Mouse (Mus musculus): ENCODE data around the gene Sp7. TPM values are rescaled to one million over a fixed set of nuclear protein-coding genes. Genes with fewer than 3 reads are reported as not detected.
"Not testable (repeated sequence)": the region's sequence is repeated elsewhere in the genome, so short reads cannot be mapped to it uniquely, and the experiment has no call there.

The Sp7 gene
- polyA plus RNA-seq, 1 experiment from 2014 or later: not detected

- CTCF ChIA-PET: interaction anchor here (1.1 to 2.1 kb wide), 3 partner anchors 20 to 35 kb away, joined by 3 to 11 read pairs (median 7); no protein-coding TSS in a partner anchor
- POLR2A ChIA-PET: interaction anchor here (0.5 to 1.2 kb wide), 4 partner anchors 10 to 139 kb away, joined by 3 to 7 read pairs (median 4); no protein-coding TSS in a partner anchor
- DNase-seq (ENCODE audit: low read depth, low spot score) (no peak), ATAC-seq (no peak)
- H3K27me3 ChIP-seq: no peaks in the 10 kb centered on the region
- in situ Hi-C loops (cut with MboI; ENCODE audit: low pct_unique_long_range_greater_than_20kb): no loop called here
- TF ChIP-seq CTCF (IDR thresholded peaks at IDR 0.05): no peak
Observed at GRCm38 (mm10) chr15:102346444-102346843, 20.5 kb downstream of the Sp7 start.

GRCm38 (mm10) chr15:102344490-102344889 is 22.5 kb downstream of the Sp7 start:
- ChIA-PET CTCF (no interaction called here), POLR2A (no interaction called here)
- no peak for TF ChIP-seq CTCF (IDR thresholded peaks at IDR 0.05)
- in situ Hi-C loops (cut with MboI; ENCODE audit: low pct_unique_long_range_greater_than_20kb): no loop called here
- ATAC-seq (no peak), DNase-seq (ENCODE audit: low read depth, low spot score) (no peak)
- H3K27me3 ChIP-seq: no peaks in the 10 kb centered on the region

GRCm38 (mm10) chr15:102341580-102341979 is 25.4 kb downstream of the Sp7 start:
- POLR2A ChIA-PET: no interaction called here
- DNase-seq (ENCODE audit: low read depth, low spot score) (no peak), ATAC-seq (no peak)
- no peaks in the 10 kb centered on the region for H3K27me3 ChIP-seq
- peak; percentile 87 for TF ChIP-seq CTCF (IDR thresholded peaks at IDR 0.05)
- CTCF ChIA-PET: interaction anchor here (0.9 to 1.0 kb wide), 2 partner anchors 15 to 33 kb away, joined by 3 to 4 read pairs; partner anchors contain the start of gene Pfdn5
- in situ Hi-C loops (cut with MboI; ENCODE audit: low pct_unique_long_range_greater_than_20kb): no loop called here

GRCm38 (mm10) chr15:102339612-102340011 is 27.4 kb downstream of the Sp7 start:
- CTCF ChIA-PET: no interaction called here
- DNase-seq (ENCODE audit: low read depth, low spot score) (no peak), ATAC-seq (no peak)
- in situ Hi-C loops (cut with MboI; ENCODE audit: low pct_unique_long_range_greater_than_20kb): loop anchor here (5.0 kb wide), 1 partner anchor 38 kb away; no protein-coding TSS in a partner anchor
- H3K27me3 ChIP-seq: no peaks in the 10 kb centered on the region
- POLR2A ChIA-PET: no interaction called here
- no peak for TF ChIP-seq CTCF (IDR thresholded peaks at IDR 0.05)

- POLR2A ChIA-PET: interaction anchor here (1.0 to 1.2 kb wide), 3 partner anchors 9 to 12 kb away, joined by 3 read pairs; no protein-coding TSS in a partner anchor
- ATAC-seq: no peak
- no peak for TF ChIP-seq CTCF (IDR thresholded peaks at IDR 0.05)
- no peak for DNase-seq (ENCODE audit: low read depth, low spot score)
- H3K27me3 ChIP-seq: no peaks in the 10 kb centered on the region
- CTCF ChIA-PET: interaction anchor here (0.7 kb wide), 1 partner anchor 25 kb away, joined by 3 read pairs; no protein-coding TSS in a partner anchor
- in situ Hi-C loops (cut with MboI; ENCODE audit: low pct_unique_long_range_greater_than_20kb): loop anchor here (5.0 kb wide), 1 partner anchor 40 kb away; no protein-coding TSS in a partner anchor
Observed at GRCm38 (mm10) chr15:102336946-102337345, 30.0 kb downstream of the Sp7 start.

- ATAC-seq; DNase-seq (ENCODE audit: low read depth, low spot score); H3K27me3 ChIP-seq: not testable (repeated sequence)
- in situ Hi-C loops (cut with MboI; ENCODE audit: low pct_unique_long_range_greater_than_20kb): loop anchor here (5.0 kb wide), 1 partner anchor 41 kb away; no protein-coding TSS in a partner anchor
- ChIA-PET CTCF (interaction anchor here (0.8 to 1.3 kb wide), 2 partner anchors 10 to 41 kb away, joined by 4 read pairs; partner anchors contain the start of gene Pfdn5), POLR2A (interaction anchor here (1.0 to 1.2 kb wide), 3 partner anchors 9 to 13 kb away, joined by 3 read pairs; no protein-coding TSS in a partner anchor)
Observed at GRCm38 (mm10) chr15:102335925-102336324, 31.1 kb downstream of the Sp7 start.

- no peaks in the 10 kb centered on the region for H3K27me3 ChIP-seq
- no peak for TF ChIP-seq CTCF (IDR thresholded peaks at IDR 0.05)
- DNase-seq (ENCODE audit: low read depth, low spot score) (no peak), ATAC-seq (no peak)
- ChIA-PET CTCF (interaction anchor here (0.8 to 1.3 kb wide), 2 partner anchors 9 to 42 kb away, joined by 4 read pairs; partner anchors contain the start of gene Pfdn5), POLR2A (interaction anchor here (0.6 kb wide), 1 partner anchor 41 kb away, joined by 4 read pairs; no protein-coding TSS in a partner anchor)
- in situ Hi-C loops (cut with MboI; ENCODE audit: low pct_unique_long_range_greater_than_20kb): loop anchor here (5.0 kb wide), 1 partner anchor 42 kb away; no protein-coding TSS in a partner anchor
Observed at GRCm38 (mm10) chr15:102335254-102335653, 31.7 kb downstream of the Sp7 start.

- TF ChIP-seq CTCF (IDR thresholded peaks at IDR 0.05): no peak
- ChIA-PET POLR2A (interaction anchor here (0.9 to 1.4 kb wide), 2 partner anchors 9 to 16 kb away, joined by 3 to 7 read pairs; no protein-coding TSS in a partner anchor), CTCF (no interaction called here)
- no peak for DNase-seq (ENCODE audit: low read depth, low spot score)
- in situ Hi-C loops (cut with MboI; ENCODE audit: low pct_unique_long_range_greater_than_20kb): no loop called here
- peak; percentile 76 for ATAC-seq
- no peaks in the 10 kb centered on the region for H3K27me3 ChIP-seq
Observed at GRCm38 (mm10) chr15:102331610-102332015, 35.4 kb downstream of the Sp7 start, which contains the start of gene Myg1. TSS of gene Myg1 (plus strand) at chr15:102331709.

- ATAC-seq: no peak
- H3K27me3 ChIP-seq: no peaks in the 10 kb centered on the region
- ChIA-PET CTCF (interaction anchor here (1.1 to 1.7 kb wide), 4 partner anchors 8 to 55 kb away, joined by 3 to 4 read pairs (median 4); no protein-coding TSS in a partner anchor), POLR2A (interaction anchor here (0.9 to 1.2 kb wide), 6 partner anchors 7 to 68 kb away, joined by 3 to 4 read pairs (median 3); partner anchors contain the start of gene Aaas)
- in situ Hi-C loops (cut with MboI; ENCODE audit: low pct_unique_long_range_greater_than_20kb): no loop called here
- no peak for DNase-seq (ENCODE audit: low read depth, low spot score)
- TF ChIP-seq CTCF (IDR thresholded peaks at IDR 0.05): no peak
Observed at GRCm38 (mm10) chr15:102326892-102327291, 40.1 kb downstream of the Sp7 start.

GRCm38 (mm10) chr15:102326022-102326576 is 40.9 kb downstream of the Sp7 start, which contains the start of gene Pfdn5:
TSS of gene Pfdn5 (plus strand) at chr15:102326116.
- no peak for TF ChIP-seq CTCF (IDR thresholded peaks at IDR 0.05)
- peak; percentile 66 for ATAC-seq
- peak; percentile 50 for DNase-seq (ENCODE audit: low read depth, low spot score)
- in situ Hi-C loops (cut with MboI; ENCODE audit: low pct_unique_long_range_greater_than_20kb): no loop called here
- no peaks in the 10 kb centered on the region for H3K27me3 ChIP-seq
- POLR2A ChIA-PET: interaction anchor here (0.9 to 1.2 kb wide), 6 partner anchors 8 to 68 kb away, joined by 3 to 4 read pairs (median 3); partner anchors contain the start of gene Aaas
- CTCF ChIA-PET: interaction anchor here (1.1 to 1.7 kb wide), 4 partner anchors 9 to 56 kb away, joined by 3 to 4 read pairs (median 4); no protein-coding TSS in a partner anchor
